Mouse (Mus musculus) heart, embryonic 15.5 days (tissue): ENCODE results near the gene Vapb. TPM values are rescaled to one million over a fixed set of nuclear protein-coding genes. Genes with fewer than 3 reads are reported as not detected.

Experiments
- ATAC-seq: fragments of 200-750 bp; cut with Nextera tagmentation; replicated peaks from 2 replicates; pipeline ENCODE4 v1.8.0; 2017; ENCODE audit warnings: low read depth, moderate TSS enrichment; ENCODE audit not compliant: insufficient number of reproducible peaks, insufficient read depth, low FRiP score
- H3K27ac ChIP-seq: fragments of 300-500 bp; sonication (generic); 2 replicates; pipeline ENCODE4 v1.5.1; 2015; ENCODE audit warnings: mild to moderate bottlenecking, inconsistent platforms
- H3K27me3 ChIP-seq: fragments of 300-500 bp; sonication (generic); 2 replicates; pipeline ENCODE4 v1.6.1; 2015; ENCODE audit warnings: inconsistent platforms
- H3K36me3 ChIP-seq: fragments of 300-500 bp; sonication (generic); 2 replicates; pipeline ENCODE4 v1.6.1; 2015; ENCODE audit warnings: mild to moderate bottlenecking, inconsistent platforms
- H3K4me1 ChIP-seq: fragments of 300-500 bp; sonication (generic); replicated peaks from 2 replicates; pipeline ENCODE4 v1.6.1; 2015; ENCODE audit warnings: inconsistent platforms
- H3K4me2 ChIP-seq: fragments of 300-500 bp; sonication (generic); 2 replicates; pipeline ENCODE4 v1.6.1; 2015; ENCODE audit warnings: inconsistent platforms, mild to moderate bottlenecking, moderate library complexity
- H3K4me3 ChIP-seq: fragments of 300-500 bp; sonication (generic); 2 replicates; pipeline ENCODE4 v1.5.1; 2015; ENCODE audit warnings: mild to moderate bottlenecking, inconsistent platforms
- H3K9ac ChIP-seq: fragments of 300-500 bp; sonication (generic); 2 replicates; pipeline ENCODE4 v1.6.1; 2015; ENCODE audit warnings: mild to moderate bottlenecking, inconsistent platforms
- H3K9me3 ChIP-seq: fragments of 300-500 bp; sonication (generic); replicated peaks from 2 replicates; pipeline ENCODE4 v1.6.1; 2016; ENCODE audit warnings: inconsistent platforms
- WGBS: fragments of 180-500 bp; shearing (Covaris S2); methylation state at CpG from one replicate; pipeline ENCODE4 v1.1.7; 2015; ENCODE audit warnings: mixed read lengths; 5-methylcytosine and 5-hydroxymethylcytosine counted together
- polyA plus RNA-seq: library from polyadenylated mRNA; unstranded; fragments of >200 nt; fragmentation: Nextera tagmentation; extraction: Ambion mirVana; gene quantifications from 2 replicates; pipeline ENCODE4 v1.2.1, GENCODE M21; 2015

Vapb gene
- polyA plus RNA-seq, 1 experiment from 2014 or later: 9.8 TPM

DNA sequence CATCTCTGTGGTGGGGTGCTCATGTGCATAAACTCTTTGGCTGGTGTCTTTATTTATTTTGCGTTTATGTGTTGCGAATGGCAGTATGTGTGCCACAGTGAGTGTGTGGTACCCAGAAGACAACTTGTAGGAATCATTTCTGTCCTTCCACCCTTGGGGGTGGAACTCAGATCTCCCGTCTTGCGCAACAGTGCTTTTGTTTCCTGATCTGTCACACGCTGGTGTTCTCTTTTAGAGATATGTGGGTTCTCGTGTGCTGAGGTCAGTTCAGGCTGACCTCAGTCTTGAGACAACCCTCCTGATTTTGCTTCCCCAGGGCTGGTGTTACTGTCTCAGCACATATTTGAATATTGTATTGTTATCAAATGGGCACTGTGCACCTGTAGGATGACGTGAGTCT lies 1.8 kb downstream of the Vapb start:
- Histone ChIP-seq H3K27ac (no peak overlapping the region), H3K4me1 (peaks cover 14% of the 10 kb centered on the region), H3K9me3 (no peaks in the 10 kb centered on the region), H3K9ac (no peak overlapping the region), H3K4me3 (no peak overlapping the region), H3K4me2 (no peak overlapping the region), H3K27me3 (no peaks in the 10 kb centered on the region), H3K36me3 (no peaks in the 10 kb centered on the region)
- no peak for ATAC-seq
- 87% methylated on average over 7 of the region's 7 CpGs for WGBS

DNA sequence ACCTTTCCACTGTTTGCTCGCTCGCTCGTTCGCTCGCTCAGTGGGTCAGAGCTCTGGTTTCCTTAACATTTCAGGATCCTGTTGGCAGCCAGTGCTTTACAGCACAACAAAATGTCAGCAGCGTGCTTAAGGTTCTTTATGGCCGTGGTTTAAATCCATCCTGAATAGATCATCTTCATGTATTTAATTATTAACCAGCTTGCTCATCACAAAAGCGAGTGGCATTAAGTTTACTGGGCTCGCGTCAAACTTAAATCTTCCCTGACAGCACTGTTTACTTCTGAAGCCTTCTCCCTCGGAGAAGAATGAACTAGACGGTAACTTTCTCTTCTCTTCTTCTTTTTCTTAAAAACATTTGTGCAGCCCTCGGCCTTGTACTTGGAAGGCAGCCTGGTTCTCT lies 4.8 kb downstream of the Vapb start:
- 78% methylated on average over 13 of the region's 13 CpGs for WGBS
- Histone ChIP-seq H3K27ac (no peak overlapping the region), H3K4me3 (no peak overlapping the region), H3K9ac (no peak overlapping the region), H3K36me3 (no peaks in the 10 kb centered on the region), H3K4me1 (peaks cover 14% of the 10 kb centered on the region), H3K27me3 (no peaks in the 10 kb centered on the region), H3K9me3 (no peaks in the 10 kb centered on the region), H3K4me2 (no peak overlapping the region)
- ATAC-seq: no peak

DNA sequence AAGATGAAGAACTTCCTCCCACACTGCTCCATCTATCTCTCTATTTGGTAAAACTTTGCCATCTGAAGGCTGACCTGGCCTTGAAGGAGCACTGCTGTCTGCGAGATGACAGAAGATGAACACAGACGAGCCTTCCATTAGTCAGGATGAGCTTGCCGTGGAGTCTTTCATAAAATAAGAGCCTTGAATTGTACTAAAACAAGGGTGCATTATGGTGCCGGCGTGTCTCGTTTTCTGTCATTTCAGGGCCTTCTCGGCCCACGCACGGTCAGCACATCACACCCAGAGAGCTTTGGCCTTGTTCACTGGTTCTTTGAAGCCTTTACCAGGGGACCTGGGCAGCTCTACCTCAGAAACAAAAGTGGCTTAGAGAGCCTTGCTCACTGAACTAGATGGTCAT lies 5.4 kb downstream of the Vapb start:
- no peaks in the 10 kb centered on the region for H3K9me3 ChIP-seq
- no peaks in the 10 kb centered on the region for H3K27me3 ChIP-seq
- H3K36me3 ChIP-seq: no peaks in the 10 kb centered on the region
- no peak overlapping the region for H3K4me2 ChIP-seq
- H3K27ac ChIP-seq: no peak overlapping the region
- WGBS: 86% methylated on average over 9 of the region's 9 CpGs
- H3K4me3 ChIP-seq: no peak overlapping the region
- ATAC-seq: no peak
- H3K4me1 ChIP-seq: peaks cover 14% of the 10 kb centered on the region
- H3K9ac ChIP-seq: no peak overlapping the region

DNA sequence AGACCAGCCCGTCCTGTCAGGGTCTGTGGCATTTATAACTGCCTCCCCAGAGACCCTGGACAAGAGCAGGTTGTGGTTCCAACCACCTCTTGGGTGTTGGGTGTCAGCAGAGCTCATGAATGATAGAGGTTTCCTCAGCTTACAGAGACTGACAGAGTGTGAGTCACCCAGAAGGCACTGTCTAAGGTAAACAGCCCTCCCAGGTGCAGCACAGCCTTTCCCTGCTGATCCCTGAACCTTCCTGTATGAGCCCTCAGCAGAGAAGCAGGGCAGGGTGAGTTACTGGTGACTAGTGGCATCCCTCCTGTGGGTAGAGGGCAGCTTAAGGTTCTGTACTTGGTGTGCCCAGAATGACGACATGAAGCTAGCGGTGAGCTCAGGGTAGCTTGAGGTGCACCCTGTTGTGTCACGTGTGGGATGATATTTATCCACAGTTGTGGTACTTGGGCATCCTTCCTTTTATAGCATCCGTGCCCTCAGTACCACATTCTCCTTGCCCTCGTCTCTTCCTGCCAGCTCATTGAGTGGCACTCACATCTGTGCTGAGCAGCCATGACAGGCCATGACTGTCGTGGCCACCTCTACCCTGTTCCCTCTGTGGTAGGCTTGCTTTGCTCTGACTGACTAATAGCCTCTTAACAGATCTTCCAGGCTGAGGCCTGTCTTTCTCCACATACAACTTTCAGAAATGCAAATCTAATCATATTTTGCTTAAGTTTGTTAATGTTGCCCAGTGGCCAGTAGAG lies 6.9 kb downstream of the Vapb start:
- Histone ChIP-seq H3K27ac (no peak overlapping the region), H3K9me3 (no peaks in the 10 kb centered on the region), H3K9ac (no peak overlapping the region), H3K4me3 (no peak overlapping the region), H3K36me3 (no peaks in the 10 kb centered on the region), H3K4me2 (no peak overlapping the region), H3K4me1 (peaks cover under 1% of the 10 kb centered on the region), H3K27me3 (no peaks in the 10 kb centered on the region)
- ATAC-seq: no peak
- 83% methylated on average over 7 of the region's 7 CpGs for WGBS

DNA sequence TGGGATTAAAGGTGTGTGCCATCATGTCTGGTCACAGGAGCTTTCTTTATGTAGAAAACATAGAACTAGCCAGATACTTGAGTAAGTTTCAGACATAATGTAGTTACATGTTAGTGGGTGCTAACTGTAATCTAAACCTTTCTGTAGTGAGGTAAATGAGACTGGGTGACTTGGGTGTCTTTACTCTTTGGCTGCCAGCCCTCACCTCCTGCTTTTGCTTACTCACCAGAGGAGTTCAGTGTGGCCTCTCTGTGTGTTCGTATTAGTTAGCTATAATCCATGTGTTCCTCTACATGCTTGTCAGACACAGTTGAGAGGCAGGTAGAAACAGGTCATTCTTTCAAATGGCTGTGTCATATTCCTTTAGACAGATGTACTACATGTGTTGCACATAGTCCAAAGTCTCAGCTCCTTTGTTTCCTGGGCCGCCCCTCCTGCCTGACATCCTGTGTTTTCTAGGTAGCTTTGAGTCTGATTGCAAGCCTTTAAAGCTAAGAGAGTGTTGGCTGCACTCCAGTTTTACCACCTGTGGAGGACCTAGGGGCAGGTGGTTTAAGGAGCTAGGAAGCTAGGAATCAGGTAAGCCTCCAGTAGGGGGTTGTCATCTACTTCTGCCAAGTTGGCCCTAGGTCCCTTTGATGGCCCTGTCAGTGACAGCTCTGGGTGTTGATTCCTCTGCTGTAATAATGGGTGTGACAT lies 11.8 kb downstream of the Vapb start:
- no peak overlapping the region for H3K9ac ChIP-seq
- no peak overlapping the region for H3K27ac ChIP-seq
- no peaks in the 10 kb centered on the region for H3K9me3 ChIP-seq
- H3K36me3 ChIP-seq: no peaks in the 10 kb centered on the region
- H3K27me3 ChIP-seq: no peaks in the 10 kb centered on the region
- WGBS: 65% methylated on average over 2 of the region's 2 CpGs
- H3K4me2 ChIP-seq: no peak overlapping the region
- ATAC-seq: no peak
- peaks cover 2% of the 10 kb centered on the region; the same call in 1 of the 2 replicates for H3K4me1 ChIP-seq
- H3K4me3 ChIP-seq: no peak overlapping the region

DNA sequence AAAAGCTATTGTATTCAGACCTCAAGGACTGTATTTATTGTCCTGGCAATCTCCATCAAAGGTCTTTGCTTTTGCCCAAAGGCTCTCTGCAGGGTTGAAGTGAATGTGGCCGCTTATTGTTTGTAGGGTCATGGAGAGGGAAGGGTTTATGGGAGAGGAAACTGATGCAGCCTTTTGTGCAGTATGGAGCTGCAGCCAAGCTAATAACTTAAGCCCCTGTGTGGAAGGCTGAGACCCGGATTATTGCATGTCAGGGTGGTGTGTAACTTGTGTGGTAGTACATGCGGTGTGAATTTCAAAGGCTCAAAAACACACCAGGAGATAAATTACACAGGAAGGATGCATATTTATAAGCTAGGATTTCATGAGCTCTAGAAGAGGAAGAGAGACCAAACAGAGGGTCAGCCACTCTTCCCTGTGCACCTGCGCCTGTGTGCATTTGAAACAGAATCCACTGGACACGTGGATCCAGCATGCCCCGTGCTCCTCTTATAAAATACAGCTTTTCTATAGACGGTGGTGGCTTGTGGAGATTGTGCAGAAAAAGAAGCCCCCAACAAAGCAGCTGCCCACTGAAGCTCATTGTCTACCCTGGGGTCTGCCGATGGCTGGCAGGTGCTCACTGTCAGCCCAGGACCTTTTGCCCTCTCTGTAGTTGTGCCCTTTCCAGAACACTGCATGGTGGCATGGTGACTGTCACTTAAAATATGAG lies 18.3 kb downstream of the Vapb start:
- no peaks in the 10 kb centered on the region for H3K9me3 ChIP-seq
- no peaks in the 10 kb centered on the region for H3K27me3 ChIP-seq
- peaks cover 9% of the 10 kb centered on the region for H3K4me1 ChIP-seq
- H3K4me2 ChIP-seq: no peak overlapping the region
- H3K36me3 ChIP-seq: no peaks in the 10 kb centered on the region
- no peak for ATAC-seq
- 77% methylated on average over 8 of the region's 8 CpGs for WGBS
- no peak overlapping the region for H3K27ac ChIP-seq
- H3K4me3 ChIP-seq: no peak overlapping the region
- no peak overlapping the region for H3K9ac ChIP-seq

DNA sequence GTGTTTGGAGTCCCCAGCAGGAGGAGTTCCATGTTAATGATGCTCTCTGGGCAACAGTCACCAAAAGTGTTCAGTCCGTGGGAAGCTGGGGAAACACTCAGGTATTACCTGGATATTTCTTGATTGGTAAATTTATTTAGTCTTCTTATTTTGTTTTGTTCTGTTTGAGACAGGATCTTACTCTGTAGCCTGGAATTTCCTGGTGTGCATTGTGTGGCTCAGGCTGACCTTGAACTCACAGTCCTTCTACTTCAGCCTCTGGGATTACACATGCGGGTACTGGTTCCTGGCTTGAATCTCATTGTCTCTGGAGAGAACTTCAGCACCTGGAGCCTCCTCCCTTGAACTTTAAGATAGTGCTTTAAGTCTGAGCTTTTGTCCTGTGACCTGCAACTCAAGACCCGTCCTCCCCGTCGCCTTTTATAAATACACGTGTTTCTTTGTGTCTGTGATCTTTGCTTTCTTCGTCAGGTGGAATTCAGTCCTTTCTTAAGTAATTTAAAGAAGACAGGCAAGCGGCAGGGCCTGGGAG lies 20.4 kb downstream of the Vapb start:
- no peaks in the 10 kb centered on the region for H3K36me3 ChIP-seq

DNA sequence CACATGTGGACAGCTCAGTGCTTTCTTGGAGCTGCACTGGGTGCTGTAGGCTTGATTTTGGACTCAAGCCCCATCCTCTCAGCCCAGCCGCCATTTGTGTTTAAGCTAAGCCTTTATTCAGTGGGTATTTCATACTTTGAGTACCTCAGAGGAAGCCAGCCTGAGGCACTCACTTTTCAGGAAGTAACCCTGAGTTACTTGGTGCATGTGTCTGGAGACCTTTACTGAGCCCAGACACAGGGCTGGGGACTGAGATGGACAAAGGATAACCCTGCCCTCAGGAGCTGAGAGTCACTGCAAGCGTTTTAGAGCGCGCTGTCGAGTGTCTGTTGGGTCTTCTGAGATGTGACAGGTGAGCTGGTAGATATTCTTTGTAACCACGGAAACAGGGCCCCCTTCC lies 23.3 kb downstream of the Vapb start:
- Histone ChIP-seq H3K4me2 (no peak overlapping the region), H3K36me3 (peaks cover 5% of the 10 kb centered on the region; the same call in 1 of the 2 replicates), H3K27me3 (no peaks in the 10 kb centered on the region), H3K27ac (no peak overlapping the region), H3K4me3 (no peak overlapping the region), H3K4me1 (peaks cover 11% of the 10 kb centered on the region), H3K9ac (no peak overlapping the region), H3K9me3 (no peaks in the 10 kb centered on the region)
- WGBS: 80% methylated on average over 6 of the region's 6 CpGs
- ATAC-seq: no peak

More for the DNA sequence above, 20.4 kb downstream of the Vapb start:
- H3K4me3 ChIP-seq: no peak overlapping the region
- H3K27me3 ChIP-seq: no peaks in the 10 kb centered on the region
- H3K27ac ChIP-seq: no peak overlapping the region
- H3K4me1 ChIP-seq: peaks cover 9% of the 10 kb centered on the region
- no peaks in the 10 kb centered on the region for H3K9me3 ChIP-seq
- H3K4me2 ChIP-seq: no peak overlapping the region
- H3K9ac ChIP-seq: no peak overlapping the region
- WGBS: 79% methylated on average over 8 of the region's 8 CpGs
- ATAC-seq: no peak

DNA sequence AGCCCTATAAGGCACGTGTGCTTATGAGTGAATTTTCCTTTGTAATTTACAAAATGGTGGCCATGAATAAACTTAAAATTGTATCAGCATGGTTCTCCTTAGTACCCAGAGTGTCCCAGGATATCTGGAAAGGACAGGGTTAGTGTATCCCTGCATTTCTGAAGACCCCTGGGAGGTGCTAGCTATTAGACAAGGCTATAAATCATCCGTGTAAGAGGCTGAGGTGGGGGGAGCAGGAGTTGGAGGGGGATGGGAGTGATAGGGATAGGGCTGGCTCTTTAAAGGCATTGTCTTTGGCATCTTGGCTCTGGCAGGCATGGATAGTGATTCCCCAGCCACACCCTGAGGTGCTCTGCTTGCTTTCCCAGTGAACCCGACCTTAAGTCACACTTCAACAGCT lies 27.3 kb downstream of the Vapb start:
- WGBS: 49% methylated on average over 3 of the region's 3 CpGs
- H3K4me3 ChIP-seq: no peak overlapping the region
- H3K4me2 ChIP-seq: no peak overlapping the region
- no peak overlapping the region for H3K9ac ChIP-seq
- H3K9me3 ChIP-seq: no peaks in the 10 kb centered on the region
- no peak for ATAC-seq
- no peaks in the 10 kb centered on the region for H3K27me3 ChIP-seq
- H3K27ac ChIP-seq: no peak overlapping the region
- H3K36me3 ChIP-seq: peaks cover 5% of the 10 kb centered on the region; the same call in 1 of the 2 replicates
- H3K4me1 ChIP-seq: peaks cover 16% of the 10 kb centered on the region

DNA sequence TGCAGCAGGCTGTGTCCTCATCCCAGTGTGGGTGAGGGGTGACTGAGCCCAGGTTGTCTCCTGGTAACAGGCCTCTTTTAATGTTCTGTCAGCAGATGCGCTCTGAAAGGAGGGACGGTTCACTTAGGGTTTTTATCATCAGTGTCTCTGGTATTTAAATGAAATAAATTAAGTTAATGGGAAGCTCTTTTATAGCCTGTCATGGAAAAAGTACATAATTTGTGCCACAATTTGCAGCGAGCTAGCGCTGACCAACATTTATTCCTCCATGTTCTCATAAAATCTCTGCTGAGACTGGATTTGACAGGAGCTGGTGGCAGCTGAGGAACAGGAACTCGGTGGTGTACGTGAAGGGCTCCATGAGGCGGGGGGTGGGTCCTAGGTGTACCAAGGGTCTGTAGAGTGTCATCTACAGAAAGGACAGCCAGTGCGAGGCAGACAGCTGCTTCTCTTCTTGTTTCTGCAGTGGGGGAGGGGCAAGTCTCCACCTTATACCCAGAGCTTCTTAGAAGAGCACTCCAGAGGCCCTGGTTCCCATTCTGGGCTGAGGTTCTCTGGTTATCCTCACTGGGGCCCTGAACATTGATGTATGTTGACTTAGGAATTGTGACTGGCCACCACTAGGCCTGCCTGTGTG lies 30.8 kb downstream of the Vapb start:
- H3K27ac ChIP-seq: no peak overlapping the region
- H3K9me3 ChIP-seq: no peaks in the 10 kb centered on the region
- WGBS: 66% methylated on average over 8 of the region's 8 CpGs
- peaks cover 6% of the 10 kb centered on the region; the same call in 1 of the 2 replicates for H3K36me3 ChIP-seq
- H3K4me2 ChIP-seq: no peak overlapping the region
- H3K4me3 ChIP-seq: no peak overlapping the region
- ATAC-seq: no peak; the same call in 1 of the 2 replicates
- no peaks in the 10 kb centered on the region for H3K27me3 ChIP-seq
- no peak overlapping the region for H3K9ac ChIP-seq
- peaks cover 24% of the 10 kb centered on the region for H3K4me1 ChIP-seq

DNA sequence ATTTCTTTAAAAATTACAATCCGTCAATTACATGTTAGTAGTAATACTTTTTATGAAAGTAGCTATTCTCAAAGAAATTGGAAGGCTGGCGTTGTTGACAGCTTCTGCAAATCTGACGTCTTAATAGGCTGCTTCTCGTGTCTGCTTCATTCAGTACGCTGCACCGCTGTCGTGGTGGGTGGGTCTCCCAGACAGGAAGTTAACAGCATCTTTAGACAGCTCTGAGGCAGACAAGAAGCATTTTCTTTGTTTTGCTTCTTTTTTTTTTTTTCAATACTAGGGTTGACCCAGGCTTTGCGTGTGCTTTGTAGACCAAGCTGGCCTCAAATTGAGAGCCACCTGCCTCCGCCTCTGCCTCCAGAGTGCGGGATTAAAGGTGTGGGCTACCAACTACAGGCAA lies 31.9 kb downstream of the Vapb start:
- Histone ChIP-seq H3K27me3 (no peaks in the 10 kb centered on the region), H3K4me2 (no peak overlapping the region), H3K27ac (no peak overlapping the region; the same call in 1 of the 2 replicates), H3K4me1 (peaks cover 28% of the 10 kb centered on the region), H3K4me3 (no peak overlapping the region), H3K9me3 (no peaks in the 10 kb centered on the region), H3K36me3 (0 out of 2 replicates have a peak, but pooled peaks cover 3% of the 10 kb centered on the region), H3K9ac (no peak overlapping the region)
- ATAC-seq: no peak
- WGBS: 67% methylated on average over 10 of the region's 10 CpGs
